Mouse (Mus musculus) naive thymus-derived CD4-positive, alpha-beta T cell, adult 5 months (primary cell): ENCODE data around the gene Srek1ip1. TPM values are rescaled to one million over a fixed set of nuclear protein-coding genes. Genes with fewer than 3 reads are reported as not detected.

Experiments
- polyA plus RNA-seq: library from polyadenylated mRNA; unstranded; fragments of 100-300 nt; shearing (Covaris generic); gene quantifications from one replicate; pipeline ENCODE4 v1.2.1, GENCODE M21; 2017

Gene Srek1ip1
- polyA plus RNA-seq = 4.8 TPM

GRCm38 (mm10) chr13:104792184-104792583 lies at the start of gene Srek1ip1:
Gene Srek1ip1 (plus strand): TSS chr13:104792484.

DNA sequence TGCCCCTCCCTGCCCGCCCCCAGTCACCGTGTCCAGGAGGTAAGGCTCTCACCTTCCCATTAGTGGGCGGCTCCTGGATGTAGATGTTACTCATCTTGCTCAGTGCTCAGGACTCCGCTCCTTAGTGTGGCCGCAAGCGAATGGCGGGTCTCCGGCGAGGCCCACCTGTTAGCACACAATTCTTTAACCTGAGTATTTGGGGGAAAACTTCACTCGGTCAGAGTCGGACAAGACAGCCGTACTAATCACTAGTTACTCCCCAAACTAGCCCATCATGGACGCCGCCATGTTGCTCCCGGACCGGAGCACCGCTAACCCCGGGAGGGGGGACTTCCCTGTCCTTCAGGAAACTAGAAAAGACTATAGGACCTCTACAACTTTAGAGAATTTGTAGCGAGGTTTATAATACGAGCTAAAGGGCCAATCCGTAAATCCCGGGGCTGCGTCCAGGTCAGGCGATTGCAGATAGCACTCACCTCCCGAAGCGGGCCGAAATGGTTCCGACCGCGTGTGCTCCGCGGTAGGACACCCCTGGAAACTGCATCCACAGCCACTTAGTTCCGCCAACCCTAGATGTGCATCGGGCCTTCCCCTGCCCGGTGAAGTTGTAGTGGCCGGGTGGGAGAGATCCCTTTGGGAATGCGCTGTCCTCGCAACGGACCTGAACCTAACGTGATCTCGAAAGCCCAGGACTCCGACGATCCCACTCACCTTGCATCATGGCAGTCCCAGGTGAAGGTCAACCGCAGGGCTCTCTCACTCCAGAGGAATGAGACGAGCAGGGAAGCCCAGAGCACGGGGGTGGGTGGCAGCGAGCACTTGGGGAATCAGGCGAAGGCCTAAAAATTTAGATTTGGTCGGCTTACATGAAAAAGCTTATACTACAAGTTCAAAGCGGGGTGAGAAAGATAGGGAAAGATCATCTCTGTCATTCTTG lies 24.6 kb downstream of the Srek1ip1 start, which contains the start of gene Cwc27:
TSS of gene Cwc27 (minus strand) at position 508 of the 937 bp plus-strand sequence.

GRCm38 (mm10) chr13:104863127-104863979 lies 71.1 kb downstream of the Srek1ip1 start, which contains the start of gene Shisal2b:
Gene Shisal2b (minus strand): TSS chr13:104863893.

Other genes with a start within 250 kb of the Srek1ip1 start
- 21.5 TPM for gene Cwc27, start 24.7 kb downstream of the Srek1ip1 start, polyA plus RNA-seq
- gene Shisal2b, start 71.4 kb downstream of the Srek1ip1 start, polyA plus RNA-seq = not detected